Mouse (Mus musculus): ENCODE measurements around the gene Pus1.

GRCm38 (mm10) chr5:110826781-110827495 is 46.5 kb upstream of the Pus1 start:
- no peak for TF ChIP-seq CTCF (IDR thresholded peaks at IDR 0.05; ENCODE audit: extremely low read depth, insufficient read depth, low read length)
- TF ChIP-seq POLR2A (IDR thresholded peaks at IDR 0.05; ENCODE audit: extremely low read depth, insufficient read depth, low read length) = no peak
